Mouse (Mus musculus): ENCODE measurements around the gene Gadl1. TPM values are rescaled to one million over a fixed set of nuclear protein-coding genes. Genes with fewer than 3 reads are reported as not detected.

The Gadl1 gene
- under 1 TPM; 0.28 to 0.32 TPM for total RNA-seq (2021)

DNA sequence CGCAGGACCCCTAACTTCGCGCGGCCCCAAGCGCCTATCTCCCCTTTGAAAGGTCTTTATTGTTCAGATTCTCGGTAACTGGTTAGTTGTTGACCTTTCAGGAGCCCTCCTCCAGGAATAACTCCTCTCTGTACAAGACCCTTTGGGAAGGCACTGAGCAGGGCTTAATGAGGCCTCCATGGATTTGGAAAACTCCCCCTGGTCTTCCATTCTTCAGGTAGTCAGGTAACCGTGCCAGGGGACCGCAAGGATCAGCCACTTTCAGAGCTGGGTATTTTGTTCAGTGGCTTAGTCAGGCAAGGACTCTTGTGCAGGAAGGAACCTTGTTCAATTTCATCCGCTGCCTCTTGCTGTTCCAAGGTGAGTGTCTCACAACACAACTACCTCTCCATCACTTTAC is at the start of gene Gadl1:
Gadl1 (plus strand) TSS at position 301 of the 400 bp plus-strand sequence.
- no peak for DNase-seq (ENCODE audit: extremely low spot score in 1 of 2, low spot score in 1 of 2)

DNA sequence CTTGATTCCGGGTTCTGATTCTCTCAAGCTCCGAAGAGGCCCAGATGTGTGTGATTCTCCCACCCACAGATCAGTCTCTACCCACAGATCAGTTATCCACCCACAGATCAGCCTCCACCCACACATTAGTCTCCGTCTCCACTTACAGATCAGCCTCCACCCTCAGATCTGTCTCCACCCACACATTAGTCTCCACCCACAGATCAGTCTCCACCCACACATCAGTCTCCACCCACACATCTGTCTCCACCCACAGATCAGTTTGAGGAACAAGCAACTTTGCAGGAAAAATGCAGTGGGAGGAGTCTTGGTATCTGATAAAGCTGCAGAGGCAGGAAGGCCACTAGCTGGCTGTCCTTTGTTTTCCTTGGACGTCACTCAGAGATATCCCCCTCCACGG is 46.5 kb upstream of the Gadl1 start:
- DNase-seq (ENCODE audit: extremely low spot score in 1 of 2, low spot score in 1 of 2): no peak

- no peak for DNase-seq (ENCODE audit: extremely low spot score in 1 of 2, low spot score in 1 of 2)
Measured at GRCm38 (mm10) chr9:115863326-115863725, 45.9 kb upstream of the Gadl1 start.

GRCm38 (mm10) chr9:115867277-115867676 is 42.0 kb upstream of the Gadl1 start:
- no peak for DNase-seq (ENCODE audit: extremely low spot score in 1 of 2, low spot score in 1 of 2)

- DNase-seq (ENCODE audit: extremely low spot score in 1 of 2, low spot score in 1 of 2): peak; percentile 10 to 16
Measured at GRCm38 (mm10) chr9:115870168-115870567, 39.1 kb upstream of the Gadl1 start.

GRCm38 (mm10) chr9:115870640-115871039 is 38.6 kb upstream of the Gadl1 start:
- no peak for DNase-seq (ENCODE audit: extremely low spot score in 1 of 2, low spot score in 1 of 2)

- DNase-seq (ENCODE audit: extremely low spot score in 1 of 2, low spot score in 1 of 2): no peak
Measured at GRCm38 (mm10) chr9:115880500-115880899, 28.8 kb upstream of the Gadl1 start.

DNA sequence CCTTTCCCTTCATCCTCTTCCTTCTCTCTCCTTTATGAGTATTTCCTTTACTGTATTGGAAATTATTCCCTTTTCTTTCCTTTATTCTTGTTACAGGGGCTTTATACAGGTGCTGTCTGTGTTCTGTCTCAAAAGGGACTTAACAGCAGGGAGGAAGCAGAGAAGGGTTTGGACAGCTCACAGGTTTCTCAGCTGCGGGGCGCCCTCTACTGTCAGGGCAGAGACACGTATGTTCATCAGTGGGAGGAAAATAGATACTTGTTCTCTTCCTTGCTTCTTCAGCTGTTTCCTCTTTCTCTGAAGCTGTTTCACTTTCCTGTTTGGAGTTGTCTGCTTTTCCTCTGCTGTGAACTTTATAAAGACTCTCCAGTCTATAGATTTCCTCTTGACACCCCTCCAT is 28.1 kb upstream of the Gadl1 start:
- DNase-seq (ENCODE audit: extremely low spot score in 1 of 2, low spot score in 1 of 2): peak in 1 of 2 experiments; percentile 55

- no peak for DNase-seq (ENCODE audit: extremely low spot score in 1 of 2, low spot score in 1 of 2)
Measured at GRCm38 (mm10) chr9:115882627-115883200, 26.5 kb upstream of the Gadl1 start.

DNA sequence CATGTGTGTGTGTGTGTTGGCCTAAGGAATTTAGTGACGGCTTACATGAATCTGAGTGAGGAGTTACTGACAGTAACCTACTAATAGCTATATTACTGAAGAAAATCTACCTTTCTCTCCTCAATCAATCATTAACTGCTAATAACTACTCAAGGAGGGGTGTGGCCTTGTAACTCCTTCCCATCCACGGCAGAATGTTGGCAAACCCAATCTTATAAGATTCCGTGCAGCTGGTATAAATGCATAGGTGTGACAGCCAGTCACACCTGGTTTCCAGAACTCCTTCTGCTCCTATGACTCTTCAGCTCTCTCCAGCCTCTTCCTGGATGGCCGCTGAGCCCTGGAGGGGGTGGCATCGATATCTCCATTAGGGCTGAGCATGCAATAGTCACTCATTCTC is 25.8 kb upstream of the Gadl1 start:
- no peak for DNase-seq (ENCODE audit: extremely low spot score in 1 of 2, low spot score in 1 of 2)

GRCm38 (mm10) chr9:115887571-115887970 is 21.7 kb upstream of the Gadl1 start:
- no peak for DNase-seq (ENCODE audit: extremely low spot score in 1 of 2, low spot score in 1 of 2)

DNA sequence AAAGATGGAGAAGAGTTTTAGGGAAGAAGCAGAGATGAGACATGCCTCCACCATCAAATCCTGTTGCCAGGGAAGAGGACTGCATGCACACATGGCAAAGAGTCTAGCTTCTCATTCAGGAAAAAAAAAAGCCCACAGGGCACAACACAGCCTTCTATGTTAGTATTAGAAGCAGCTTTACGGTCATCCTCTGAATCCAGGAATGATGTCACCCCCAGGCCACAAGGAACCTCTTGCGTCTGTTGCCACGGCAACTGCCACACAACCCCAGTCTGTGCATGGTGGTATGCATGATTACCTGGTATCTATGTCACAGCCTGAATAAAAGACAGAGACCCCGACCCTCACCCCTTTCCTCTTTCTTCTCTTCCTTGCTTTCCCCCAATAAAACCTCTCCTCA is 16.1 kb upstream of the Gadl1 start:
- DNase-seq (ENCODE audit: extremely low spot score in 1 of 2, low spot score in 1 of 2): no peak

- no peak for DNase-seq (ENCODE audit: extremely low spot score in 1 of 2, low spot score in 1 of 2)
Measured at GRCm38 (mm10) chr9:115893947-115894346, 15.3 kb upstream of the Gadl1 start.

DNA sequence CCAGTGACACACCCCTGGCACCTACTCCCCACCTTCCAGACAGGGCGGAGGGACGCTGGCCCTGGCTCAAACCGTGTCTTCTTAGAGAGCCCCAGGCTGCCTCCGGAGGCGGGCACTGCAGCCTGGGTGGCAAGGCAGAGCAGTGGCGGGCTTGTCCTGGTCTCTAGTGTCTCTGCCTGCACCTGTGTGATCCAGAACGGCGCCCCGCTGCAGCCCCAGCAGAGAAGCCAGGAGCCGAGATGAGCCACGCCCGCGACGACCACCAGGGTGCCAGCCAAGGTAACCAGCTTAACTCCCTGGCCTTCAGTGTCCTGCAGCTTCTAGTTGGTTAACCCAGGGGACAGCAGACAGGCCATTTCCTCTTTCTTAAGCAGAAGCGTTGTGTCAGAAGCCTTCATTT is 930 bp upstream of the Gadl1 start:
- no peak for DNase-seq (ENCODE audit: extremely low spot score in 1 of 2, low spot score in 1 of 2)

GRCm38 (mm10) chr9:115914006-115914405 is 4.8 kb downstream of the Gadl1 start:
- no peak for DNase-seq (ENCODE audit: extremely low spot score in 1 of 2, low spot score in 1 of 2)

DNA sequence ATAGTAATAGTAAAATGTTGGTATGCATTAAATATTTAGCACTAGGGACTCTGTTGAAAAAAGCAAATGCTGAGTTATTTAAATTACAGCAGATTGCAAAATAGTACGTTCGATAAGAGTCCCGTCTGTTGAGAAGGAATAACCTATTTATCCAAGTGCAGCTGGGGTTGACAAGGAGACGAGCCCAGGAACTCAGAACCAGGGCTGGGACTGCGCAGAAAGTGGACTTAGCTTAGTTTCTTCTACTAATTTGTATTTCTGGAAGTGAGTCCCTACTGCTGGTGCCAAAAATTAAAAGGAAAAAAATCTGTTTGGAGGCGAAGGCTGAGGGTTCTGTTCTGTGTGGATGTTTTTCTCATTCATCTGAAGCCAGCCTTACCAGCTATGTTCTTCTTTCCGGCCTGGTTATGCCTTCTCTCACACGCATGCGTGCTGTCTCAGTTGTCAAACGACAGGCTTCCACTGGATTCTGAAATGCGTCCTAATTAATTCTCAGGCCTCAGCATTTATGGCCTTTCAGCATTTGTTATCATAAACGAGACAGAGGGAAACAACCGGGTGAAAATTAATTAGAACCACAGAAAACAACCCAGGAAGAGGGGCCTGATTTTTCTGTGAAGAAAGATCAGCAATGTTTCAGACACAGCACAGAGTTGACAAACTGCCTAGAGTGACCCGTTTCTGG is 6.5 kb downstream of the Gadl1 start:
- DNase-seq (ENCODE audit: extremely low spot score in 1 of 2, low spot score in 1 of 2): no peak

DNA sequence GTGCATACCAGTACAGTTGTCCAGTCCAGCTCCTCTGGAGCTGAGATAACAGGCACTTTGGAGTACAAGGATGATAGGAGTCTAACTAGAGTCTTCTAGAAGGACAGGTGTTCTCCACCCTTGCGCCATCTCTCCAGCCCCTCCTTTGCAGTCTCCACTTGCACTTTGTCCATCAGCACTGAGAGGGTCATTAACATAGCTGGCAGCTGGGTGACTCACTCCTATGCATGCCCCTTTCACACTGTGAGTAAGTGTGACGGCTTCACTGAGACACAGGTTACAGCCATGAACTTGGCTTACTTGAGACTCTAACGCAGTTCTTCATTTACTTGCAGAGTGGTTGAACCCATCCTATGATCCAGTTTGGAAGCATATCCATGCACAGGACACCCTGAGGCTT is 10.5 kb downstream of the Gadl1 start:
- no peak for DNase-seq (ENCODE audit: extremely low spot score in 1 of 2, low spot score in 1 of 2)

- no peak for DNase-seq (ENCODE audit: extremely low spot score in 1 of 2, low spot score in 1 of 2)
Measured at GRCm38 (mm10) chr9:115922662-115923061, 13.4 kb downstream of the Gadl1 start.

DNA sequence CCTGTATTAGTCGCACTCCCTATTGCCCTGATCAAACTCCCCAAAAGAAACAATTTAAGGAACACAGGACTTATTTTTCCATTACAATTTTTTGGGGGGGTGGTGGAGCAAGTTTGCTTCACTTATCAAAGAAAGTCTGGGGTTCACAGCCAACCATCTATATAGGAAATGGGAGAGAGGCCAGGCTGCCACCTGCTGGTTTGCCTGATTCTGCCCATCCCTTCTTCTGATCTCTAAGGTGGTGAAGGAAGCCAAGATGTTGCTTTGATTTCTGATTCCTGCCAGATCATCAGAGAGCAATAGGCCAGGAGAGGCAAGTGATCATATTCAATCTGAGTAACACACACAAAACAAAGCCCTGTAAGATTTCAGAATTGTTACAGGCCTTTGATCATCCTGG is 14.8 kb downstream of the Gadl1 start:
- DNase-seq (ENCODE audit: extremely low spot score in 1 of 2, low spot score in 1 of 2): no peak

DNA sequence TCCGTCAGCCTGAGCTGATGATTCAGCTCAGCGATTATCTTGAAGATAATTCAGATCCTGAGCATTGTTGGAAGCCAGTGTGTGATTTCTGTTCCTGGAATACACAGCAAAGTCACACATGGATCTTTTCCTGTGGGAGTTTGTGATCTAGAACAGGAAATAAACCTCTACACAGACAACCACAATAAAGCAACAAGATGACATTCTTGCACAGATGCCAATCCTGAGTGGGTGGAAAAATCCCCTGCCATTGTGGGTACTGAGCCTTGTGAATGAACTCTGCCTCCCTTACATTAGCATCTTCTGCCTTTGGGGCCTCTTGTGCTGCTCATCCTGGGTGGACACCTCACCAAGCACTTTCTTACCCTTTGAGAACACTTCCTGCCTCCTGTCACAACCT is 22.5 kb downstream of the Gadl1 start:
- no peak for DNase-seq (ENCODE audit: extremely low spot score in 1 of 2, low spot score in 1 of 2)

GRCm38 (mm10) chr9:115932741-115933140 is 23.5 kb downstream of the Gadl1 start:
- DNase-seq (ENCODE audit: extremely low spot score in 1 of 2, low spot score in 1 of 2): no peak

DNA sequence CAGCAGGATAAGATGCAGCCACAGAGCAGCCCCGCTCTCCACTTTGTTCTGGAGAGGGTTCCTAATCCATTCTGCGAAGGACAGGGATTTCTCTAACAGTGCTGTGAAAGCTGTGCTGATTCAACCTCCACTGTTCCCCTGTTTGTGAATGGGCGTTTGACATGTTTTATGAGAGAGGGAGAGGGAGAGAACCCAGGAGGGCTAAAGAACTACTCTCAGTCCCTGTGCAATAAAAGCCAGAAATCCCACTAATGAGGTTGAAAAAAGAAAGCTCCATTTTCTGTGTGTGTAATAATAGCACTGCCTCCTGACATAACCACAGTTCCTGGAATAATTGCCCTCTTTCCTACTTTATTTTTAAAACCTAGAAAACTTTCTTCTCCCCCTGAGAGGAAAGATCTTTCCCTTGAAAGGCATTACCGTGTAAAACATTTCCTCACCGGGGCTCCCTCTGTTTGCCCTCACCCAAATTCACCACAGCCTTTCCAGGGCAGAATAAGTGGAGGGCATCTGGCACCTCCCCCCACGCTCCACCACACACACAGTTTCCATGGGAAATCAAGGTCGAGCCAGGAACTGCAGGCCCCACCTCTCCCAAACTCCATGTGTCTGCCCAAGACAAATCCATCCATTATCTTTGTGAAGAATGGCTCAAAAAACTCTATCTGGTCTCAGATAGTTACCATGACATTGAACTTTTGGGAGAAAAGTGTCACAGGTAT is 24.1 kb downstream of the Gadl1 start:
- DNase-seq (ENCODE audit: extremely low spot score in 1 of 2, low spot score in 1 of 2): no peak
